Mouse (Mus musculus): ENCODE measurements around the gene Armh3. TPM values are rescaled to one million over a fixed set of nuclear protein-coding genes. Genes with fewer than 3 reads are reported as not detected.

Gene Armh3
- polyA plus RNA-seq, 1 experiment from 2014 or later, result 17.8 TPM

DNA sequence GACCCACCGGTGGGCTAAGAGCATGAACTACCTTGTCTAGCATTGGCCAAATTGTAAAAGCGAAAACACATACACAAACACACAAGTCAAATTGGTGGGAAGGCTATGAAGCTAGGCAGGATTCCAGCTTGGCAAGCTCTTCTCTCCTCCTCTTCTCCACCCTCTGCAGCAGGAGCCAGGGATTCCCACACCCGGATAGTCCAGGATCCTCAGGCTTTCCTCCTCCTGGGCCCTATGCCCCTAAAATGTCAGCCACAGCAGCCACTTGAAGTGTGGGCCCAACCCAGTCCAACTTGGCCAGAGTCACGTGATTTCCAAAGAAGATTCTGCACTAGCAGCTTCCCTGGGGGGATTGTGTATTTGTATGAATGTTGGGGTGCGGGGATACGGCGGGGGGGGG lies 45.1 kb upstream of the Armh3 start:
- DNase-seq (peak; percentile 55), ATAC-seq (ENCODE audit: insufficient read depth) (no peak)
- H3K9me3 ChIP-seq (ENCODE audit: low read depth, low read length), result no peaks in the 10 kb centered on the region
- TF ChIP-seq CTCF (IDR thresholded peaks at IDR 0.05; ENCODE audit: low read depth), result no peak
- peak overlapping the region; percentile 77 for H3K4me2 ChIP-seq
- peak overlapping the region; percentile 98; the same call in 1 of the 2 replicates for H3K9ac ChIP-seq
- no peaks in the 10 kb centered on the region for H3K36me3 ChIP-seq (ENCODE audit: insufficient read depth)
- 50% methylated on average over 7 of the region's 7 CpGs for WGBS
- H3K4me1 ChIP-seq (ENCODE audit: insufficient read depth), result peaks cover 40% of the 10 kb centered on the region
- peak overlapping the region; percentile 88 for H3K4me3 ChIP-seq (ENCODE audit: low read depth, low read length)
- H3K27ac ChIP-seq (ENCODE audit: low read depth), result peak overlapping the region; percentile 99
- no peaks in the 10 kb centered on the region for H3K27me3 ChIP-seq (ENCODE audit: insufficient read depth, low read length)

DNA sequence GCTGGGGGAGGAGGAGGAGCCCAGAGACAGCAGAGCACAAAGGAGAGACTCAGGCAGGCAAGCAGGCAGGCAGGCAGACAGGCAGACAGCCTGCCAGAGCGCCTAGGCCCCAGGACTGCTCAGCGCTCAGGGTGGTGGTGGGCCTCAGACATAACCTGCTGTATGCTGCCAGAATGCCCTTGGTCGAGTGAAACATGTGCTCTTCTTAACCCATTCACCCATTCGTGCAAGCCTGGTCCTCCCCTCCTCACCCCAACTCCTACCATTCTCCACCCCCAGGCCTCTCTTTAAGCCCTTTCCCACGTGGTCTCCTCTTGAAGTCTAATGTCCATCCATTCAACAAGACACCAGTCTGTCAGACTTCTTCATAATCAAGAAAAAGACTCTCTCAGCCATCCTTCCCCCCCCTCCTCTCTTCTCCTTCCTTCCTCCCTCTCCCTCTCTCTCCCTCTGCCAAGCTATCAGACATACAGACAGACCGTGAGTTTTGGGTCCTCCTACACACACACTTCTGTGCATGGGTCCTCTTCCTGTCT lies 44.3 kb upstream of the Armh3 start:
- Histone ChIP-seq H3K9ac (peak overlapping the region; percentile 62), H3K27ac (ENCODE audit: low read depth) (peak overlapping the region; percentile 99), H3K4me3 (ENCODE audit: low read depth, low read length) (peak overlapping the region; percentile 88), H3K9me3 (ENCODE audit: low read depth, low read length) (no peaks in the 10 kb centered on the region), H3K4me1 (ENCODE audit: insufficient read depth) (peaks cover 40% of the 10 kb centered on the region), H3K4me2 (peak overlapping the region; percentile 77), H3K36me3 (ENCODE audit: insufficient read depth) (no peaks in the 10 kb centered on the region), H3K27me3 (ENCODE audit: insufficient read depth, low read length) (no peaks in the 10 kb centered on the region)
- ATAC-seq (ENCODE audit: insufficient read depth), result no peak
- DNase-seq, result peak; percentile 55
- no peak for TF ChIP-seq CTCF (IDR thresholded peaks at IDR 0.05; ENCODE audit: low read depth)
- under 1% methylated on average over 6 of the region's 6 CpGs for WGBS

DNA sequence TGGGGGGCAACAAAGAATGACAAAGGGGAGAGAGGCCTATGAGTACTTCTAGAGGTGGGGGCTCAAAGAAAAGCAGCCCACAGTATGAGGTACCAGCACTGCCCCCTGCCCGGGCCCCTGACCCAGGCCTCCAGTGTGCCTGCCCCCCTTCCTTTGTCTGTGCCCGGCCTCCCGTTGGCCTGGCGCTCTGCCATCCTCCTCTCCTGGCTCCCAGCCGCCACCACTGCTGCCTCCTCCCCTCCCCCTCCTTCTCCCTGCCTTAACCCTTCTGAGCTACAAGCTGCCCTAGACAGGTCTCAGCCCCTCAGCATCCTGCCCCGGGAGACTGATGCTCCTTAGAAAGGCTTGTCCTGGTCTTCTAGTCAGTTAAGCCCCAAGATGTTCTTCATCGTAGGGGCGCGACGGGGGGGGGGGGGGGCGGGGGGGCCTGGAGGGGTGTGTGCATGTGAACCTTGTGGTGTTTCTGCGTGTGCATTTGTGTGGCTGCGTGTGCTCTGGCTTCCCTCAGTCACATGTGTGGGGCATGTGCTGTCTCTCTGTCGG lies 43.7 kb upstream of the Armh3 start:
- 1% methylated on average over 12 of the region's 14 CpGs for WGBS
- H3K9me3 ChIP-seq (ENCODE audit: low read depth, low read length), result no peaks in the 10 kb centered on the region
- TF ChIP-seq CTCF (IDR thresholded peaks at IDR 0.05; ENCODE audit: low read depth), result no peak
- 0 out of 2 replicates have a peak, but pooled peaks cover 1% of the 10 kb centered on the region for H3K36me3 ChIP-seq (ENCODE audit: insufficient read depth)
- peak overlapping the region; percentile 77 for H3K4me2 ChIP-seq
- H3K27ac ChIP-seq (ENCODE audit: low read depth), result peak overlapping the region; percentile 99
- peaks cover 44% of the 10 kb centered on the region for H3K4me1 ChIP-seq (ENCODE audit: insufficient read depth)
- peak overlapping the region; percentile 62 for H3K9ac ChIP-seq
- ATAC-seq (ENCODE audit: insufficient read depth) (no peak), DNase-seq (peak; percentile 93)
- H3K4me3 ChIP-seq (ENCODE audit: low read depth, low read length), result peak overlapping the region; percentile 88
- H3K27me3 ChIP-seq (ENCODE audit: insufficient read depth, low read length), result no peaks in the 10 kb centered on the region

DNA sequence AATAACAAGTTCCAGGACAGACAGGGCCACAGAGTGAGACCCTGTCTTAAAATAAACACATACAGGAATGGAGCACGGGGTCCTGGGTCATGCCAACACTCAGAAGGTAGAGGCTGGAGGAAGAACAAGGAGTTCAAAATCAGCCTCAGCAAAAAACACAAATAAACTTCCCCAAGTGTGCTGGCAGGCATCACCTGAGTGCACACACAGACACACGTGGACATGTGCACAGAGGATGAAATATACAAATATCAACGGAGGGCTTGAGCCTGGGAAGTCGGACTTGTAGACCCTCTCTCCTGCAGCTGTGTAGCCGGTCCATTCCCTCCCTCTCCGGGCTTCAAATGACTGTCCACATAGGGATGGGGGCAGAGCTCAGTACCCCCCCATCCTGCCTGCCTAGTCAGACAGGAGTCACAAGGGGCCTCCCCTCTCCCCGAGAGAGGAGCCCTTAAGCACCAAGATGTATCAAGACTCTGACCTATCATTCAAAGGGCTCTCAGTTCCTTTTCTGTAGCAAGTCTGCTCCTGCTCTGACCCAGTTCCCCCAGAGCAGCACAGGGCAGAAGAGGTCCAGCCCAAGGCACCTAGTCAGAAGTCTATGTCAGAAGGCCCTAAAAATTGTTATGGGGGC lies 43.1 kb upstream of the Armh3 start:
- peak; percentile 21 for DNase-seq
- no peak for ATAC-seq (ENCODE audit: insufficient read depth)
- peaks cover 42% of the 10 kb centered on the region for H3K4me1 ChIP-seq (ENCODE audit: insufficient read depth)
- H3K4me2 ChIP-seq, result peak overlapping the region; percentile 77
- no peak for TF ChIP-seq CTCF (IDR thresholded peaks at IDR 0.05; ENCODE audit: low read depth)
- H3K9ac ChIP-seq, result peak overlapping the region; percentile 62
- 3% methylated on average over 7 of the region's 7 CpGs for WGBS
- H3K9me3 ChIP-seq (ENCODE audit: low read depth, low read length), result no peaks in the 10 kb centered on the region
- peak overlapping the region; percentile 88 for H3K4me3 ChIP-seq (ENCODE audit: low read depth, low read length)
- no peaks in the 10 kb centered on the region for H3K27me3 ChIP-seq (ENCODE audit: insufficient read depth, low read length)
- H3K27ac ChIP-seq (ENCODE audit: low read depth), result peak overlapping the region; percentile 99
- peaks cover 5% of the 10 kb centered on the region for H3K36me3 ChIP-seq (ENCODE audit: insufficient read depth)

DNA sequence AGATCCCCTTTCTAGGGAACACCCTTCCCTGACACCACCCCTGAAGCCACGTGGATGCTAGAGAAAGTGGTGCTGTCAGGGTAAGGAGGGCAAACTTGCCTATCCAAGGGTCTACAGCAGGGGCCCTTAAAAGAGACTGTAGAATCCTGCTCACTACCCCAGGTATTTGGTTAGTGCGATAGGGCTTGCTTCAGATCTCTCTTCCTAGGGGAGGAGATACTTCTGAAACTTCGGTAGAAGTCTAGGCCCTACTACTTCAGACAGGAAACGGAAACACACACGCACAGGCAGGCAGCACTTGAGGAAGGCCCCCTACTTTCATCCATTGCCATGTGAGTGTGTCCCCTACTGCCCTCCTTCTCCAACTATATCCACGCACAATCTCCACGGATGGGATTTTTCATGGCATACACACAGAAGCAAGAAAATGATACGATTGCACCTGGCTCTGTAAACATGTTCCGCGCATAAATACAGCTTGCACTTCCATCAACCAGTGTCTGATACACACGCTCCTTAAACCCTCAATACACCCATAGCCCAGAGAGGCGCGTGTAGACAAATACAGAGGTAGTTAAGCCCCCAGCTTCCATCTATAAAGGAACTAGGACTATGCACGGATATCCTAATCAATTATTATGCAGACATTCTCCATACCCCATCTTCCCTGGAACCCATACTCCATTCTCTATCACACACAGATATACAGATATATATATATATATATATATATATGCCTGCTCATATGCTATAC lies 42.0 kb upstream of the Armh3 start:
- H3K4me1 ChIP-seq (ENCODE audit: insufficient read depth), result peaks cover 40% of the 10 kb centered on the region
- peaks cover 16% of the 10 kb centered on the region for H3K36me3 ChIP-seq (ENCODE audit: insufficient read depth)
- H3K27me3 ChIP-seq (ENCODE audit: insufficient read depth, low read length), result no peaks in the 10 kb centered on the region
- peak overlapping the region; percentile 89 for H3K4me2 ChIP-seq
- peak overlapping the region; percentile 93 for H3K9ac ChIP-seq
- H3K27ac ChIP-seq (ENCODE audit: low read depth), result peak overlapping the region; percentile 96
- H3K9me3 ChIP-seq (ENCODE audit: low read depth, low read length), result no peaks in the 10 kb centered on the region
- TF ChIP-seq CTCF (IDR thresholded peaks at IDR 0.05; ENCODE audit: low read depth), result no peak
- DNase-seq (peak; percentile 26), ATAC-seq (ENCODE audit: insufficient read depth) (no peak)
- WGBS, result 35% methylated on average over 14 of the region's 14 CpGs
- H3K4me3 ChIP-seq (ENCODE audit: low read depth, low read length), result peak overlapping the region; percentile 85

DNA sequence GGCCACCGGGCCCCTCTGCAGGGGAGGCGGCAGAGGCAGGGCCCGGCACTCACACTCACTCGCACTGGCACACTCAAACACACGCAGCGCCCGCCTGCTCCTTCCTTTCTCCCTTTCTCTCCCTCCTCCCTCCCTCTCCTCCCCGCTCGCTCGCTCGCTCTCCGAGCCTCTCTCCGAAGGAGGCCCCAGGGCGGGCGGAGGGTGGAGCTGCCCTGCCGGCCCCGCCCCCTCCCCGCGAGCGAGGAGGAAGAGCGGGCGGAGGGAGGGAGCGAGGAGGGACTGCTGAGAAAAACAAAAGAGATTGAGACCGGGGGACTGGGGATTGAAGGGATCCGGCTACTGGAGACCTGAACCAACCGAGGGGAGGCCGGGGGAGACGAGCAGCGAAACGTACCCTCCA lies 41.2 kb upstream of the Armh3 start:
- WGBS, result 1% methylated on average over 29 of the region's 30 CpGs
- peak; percentile 71 for ATAC-seq (ENCODE audit: insufficient read depth)

DNA sequence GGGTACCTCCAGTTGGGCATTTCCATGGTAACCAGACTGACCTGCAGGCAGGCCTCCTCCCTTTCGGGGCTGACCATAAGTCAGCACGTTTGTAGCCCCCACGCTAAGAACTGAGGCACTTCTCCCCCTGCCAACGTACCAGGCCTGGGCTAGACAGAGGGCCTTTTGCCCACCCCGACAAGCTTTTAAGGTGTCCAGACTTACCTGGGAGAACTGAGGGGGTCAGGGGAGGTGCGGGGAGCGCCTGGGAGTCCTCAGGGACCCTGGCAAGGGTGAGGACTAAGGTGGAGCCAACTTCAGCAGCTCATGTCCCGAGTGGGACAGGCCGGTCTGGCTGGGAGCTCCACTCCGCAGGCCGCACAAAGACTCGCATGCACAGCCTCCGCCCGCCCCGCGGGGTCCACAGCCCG lies 40.6 kb upstream of the Armh3 start:
- ATAC-seq (ENCODE audit: insufficient read depth) (peak; percentile 28; the same call in 1 of the 2 replicates), DNase-seq (no peak)
- Histone ChIP-seq H3K4me1 (ENCODE audit: insufficient read depth) (peaks cover 40% of the 10 kb centered on the region), H3K36me3 (ENCODE audit: insufficient read depth) (peaks cover 31% of the 10 kb centered on the region), H3K9ac (peak overlapping the region; percentile 93), H3K27ac (ENCODE audit: low read depth) (peak overlapping the region; percentile 96), H3K27me3 (ENCODE audit: insufficient read depth, low read length) (no peaks in the 10 kb centered on the region), H3K4me2 (peak overlapping the region; percentile 89), H3K4me3 (ENCODE audit: low read depth, low read length) (peak overlapping the region; percentile 85), H3K9me3 (ENCODE audit: low read depth, low read length) (no peaks in the 10 kb centered on the region)
- no peak for TF ChIP-seq CTCF (IDR thresholded peaks at IDR 0.05; ENCODE audit: low read depth)
- under 1% methylated on average over 9 of the region's 17 CpGs for WGBS

More for the DNA sequence above, 41.2 kb upstream of the Armh3 start:
- DNase-seq, result peak; percentile 95
- Histone ChIP-seq H3K4me3 (ENCODE audit: low read depth, low read length) (peak overlapping the region; percentile 85), H3K27ac (ENCODE audit: low read depth) (peak overlapping the region; percentile 96), H3K4me1 (ENCODE audit: insufficient read depth) (peaks cover 40% of the 10 kb centered on the region), H3K27me3 (ENCODE audit: insufficient read depth, low read length) (no peaks in the 10 kb centered on the region), H3K9me3 (ENCODE audit: low read depth, low read length) (no peaks in the 10 kb centered on the region), H3K36me3 (ENCODE audit: insufficient read depth) (peaks cover 25% of the 10 kb centered on the region), H3K4me2 (peak overlapping the region; percentile 89), H3K9ac (peak overlapping the region; percentile 93)
- no peak for TF ChIP-seq CTCF (IDR thresholded peaks at IDR 0.05; ENCODE audit: low read depth)

Data from lung, embryonic 14.5 days (tissue).